Mouse (Mus musculus) inflammation-experienced regulatory T-cells, adult 6 months (primary cell): Measurements from ENCODE around the gene Car5a. TPM values are rescaled to one million over a fixed set of nuclear protein-coding genes. Genes with fewer than 3 reads are reported as not detected.

Source experiments
- ATAC-seq: one replicate; pipeline ENCODE4 v1.8.0; 2017
- polyA plus RNA-seq, 3 experiments: library from polyadenylated mRNA; unstranded; fragments of 100-300 nt; shearing (Covaris generic); gene quantifications; one replicate each; pipeline ENCODE4 v1.2.1; 2017

Gene Car5a
- not detected for polyA plus RNA-seq

DNA sequence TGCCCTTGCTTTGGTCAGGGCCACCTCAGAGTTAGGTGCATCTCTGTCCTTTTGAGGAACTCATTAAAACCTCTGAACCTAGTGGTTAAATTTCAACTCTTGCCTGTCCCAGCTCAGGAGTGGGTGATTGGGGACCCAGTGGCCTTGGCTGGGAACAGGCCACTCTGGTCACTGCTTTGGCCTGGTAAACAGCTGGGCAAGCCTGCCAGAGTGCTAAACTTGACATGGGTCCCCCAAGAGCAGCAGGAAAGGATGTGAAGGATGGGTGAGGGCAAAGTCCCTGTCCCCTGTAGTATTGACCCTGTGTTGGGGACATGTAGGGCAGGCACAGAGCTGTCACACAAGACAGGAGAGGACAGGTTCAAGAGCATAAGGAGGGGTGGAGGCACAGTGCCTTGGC is at the start of gene Car5a:
Car5a (minus strand) TSS at position 74 of the 400 bp plus-strand sequence.
- ATAC-seq = no peak

DNA sequence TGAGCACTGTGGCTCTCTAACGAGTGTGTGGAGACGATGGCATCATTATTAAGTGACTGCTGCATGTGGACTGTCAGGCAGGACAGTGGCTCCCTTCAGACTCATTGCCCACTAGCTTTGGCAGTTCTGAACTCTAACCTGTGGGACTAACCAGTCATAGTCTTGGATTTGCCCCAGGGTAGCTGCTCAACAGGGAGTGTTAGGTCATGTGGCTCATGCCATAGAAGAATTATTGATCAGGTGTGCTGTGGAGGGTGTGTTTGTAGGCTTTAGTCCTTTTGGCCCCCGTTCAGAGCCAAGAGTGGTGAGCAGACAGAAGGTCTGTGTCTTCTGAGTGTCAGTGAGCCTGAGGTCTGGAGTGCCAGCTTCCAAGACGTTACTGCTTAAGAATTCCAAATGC is 48.2 kb upstream of the Car5a start:
- no peak for ATAC-seq

DNA sequence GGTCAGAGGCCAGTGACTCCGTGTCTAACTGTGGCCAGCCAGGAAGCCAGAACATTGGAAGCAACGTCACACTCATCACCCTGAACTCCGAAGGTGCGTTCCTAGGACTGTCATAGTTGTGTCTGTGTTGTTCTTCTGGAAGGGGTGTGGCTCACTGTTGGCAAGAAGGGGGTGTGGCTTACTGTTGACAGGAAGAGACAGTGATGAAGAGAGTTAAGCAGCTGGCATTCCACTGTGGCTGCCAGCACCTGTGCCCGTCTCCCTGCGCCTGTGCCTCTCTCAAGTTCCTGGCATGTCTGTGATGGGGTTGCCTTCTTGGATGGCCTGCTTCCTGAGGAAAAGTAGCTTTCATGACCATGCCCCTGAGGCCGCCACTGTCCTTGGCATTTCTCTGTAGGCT is 46.9 kb upstream of the Car5a start:
- no peak for ATAC-seq

DNA sequence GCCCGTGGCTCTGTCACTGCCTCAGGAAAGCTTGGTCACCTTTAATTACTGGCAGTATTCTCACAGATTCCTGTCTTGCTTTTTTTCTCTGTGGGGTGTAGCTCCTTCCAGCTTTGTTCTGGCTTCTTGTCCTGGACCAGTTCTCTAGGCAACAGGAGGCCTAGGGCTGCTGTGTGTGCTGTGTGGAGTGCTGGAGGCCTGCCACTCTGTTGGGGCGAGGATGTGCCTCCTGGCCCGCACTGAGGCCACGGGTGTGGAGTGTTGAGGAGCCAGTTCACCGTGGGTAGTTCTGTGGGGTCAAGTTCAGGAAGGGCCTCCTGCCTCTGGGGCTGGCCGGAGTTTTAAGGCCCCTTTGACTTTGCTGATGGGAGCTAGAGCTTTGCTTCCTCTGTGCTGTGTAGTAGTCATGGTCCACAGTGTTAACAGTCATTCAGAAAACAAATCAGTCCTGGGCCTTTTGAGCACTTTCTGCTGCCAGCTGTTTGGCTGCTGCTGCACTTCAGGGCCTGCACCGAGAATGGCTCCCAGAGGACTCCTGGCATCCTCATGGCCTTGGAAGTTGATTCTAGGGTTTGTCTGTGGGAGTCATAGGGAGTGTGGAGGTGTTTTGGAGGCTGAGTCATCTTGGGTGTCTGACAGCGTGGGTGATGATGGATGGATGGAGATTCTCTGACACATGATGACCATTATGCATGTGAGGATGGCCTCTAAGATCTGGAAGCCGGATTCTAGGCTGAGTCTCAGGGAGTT is 46.0 kb upstream of the Car5a start:
- no peak for ATAC-seq

DNA sequence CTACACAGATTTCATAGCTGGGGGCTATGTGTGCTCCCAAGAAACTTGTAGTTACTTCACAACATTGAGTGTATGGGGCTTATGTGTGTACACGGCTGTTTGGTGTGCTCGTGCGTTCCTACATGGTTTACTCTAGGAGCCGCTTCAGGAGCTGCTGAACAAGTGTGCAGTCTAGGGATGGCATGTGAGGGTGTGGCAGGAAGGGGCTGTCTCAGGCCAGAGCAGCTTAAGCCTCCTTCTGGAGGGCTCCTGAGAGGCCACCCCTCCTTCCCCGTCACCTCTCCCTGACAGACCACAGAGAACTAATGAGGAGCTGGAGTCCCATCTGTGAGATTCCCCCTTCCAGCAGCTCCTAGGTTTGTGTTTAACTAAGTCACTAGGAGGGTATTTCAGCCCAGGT is 43.2 kb upstream of the Car5a start:
- ATAC-seq = no peak

DNA sequence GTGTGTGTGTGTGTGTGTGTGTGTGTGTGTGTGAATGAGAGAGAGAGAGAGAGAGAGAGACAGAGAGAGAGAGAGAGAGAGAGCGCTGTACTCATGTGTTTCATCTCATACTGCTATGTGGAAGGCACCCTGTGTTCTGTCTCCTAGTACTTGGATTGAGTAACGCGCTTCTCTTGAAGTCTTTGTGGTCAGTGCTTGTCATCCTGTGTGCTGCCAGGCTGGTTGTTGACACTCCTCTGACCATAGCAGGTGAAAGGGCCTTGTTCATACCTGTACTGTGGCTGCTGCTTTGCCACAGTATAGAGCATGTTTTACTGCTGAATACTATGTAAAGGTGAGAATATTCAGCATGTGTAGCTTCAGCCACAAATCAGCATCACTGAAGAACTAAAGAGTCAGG is 41.0 kb upstream of the Car5a start:
- no peak for ATAC-seq

DNA sequence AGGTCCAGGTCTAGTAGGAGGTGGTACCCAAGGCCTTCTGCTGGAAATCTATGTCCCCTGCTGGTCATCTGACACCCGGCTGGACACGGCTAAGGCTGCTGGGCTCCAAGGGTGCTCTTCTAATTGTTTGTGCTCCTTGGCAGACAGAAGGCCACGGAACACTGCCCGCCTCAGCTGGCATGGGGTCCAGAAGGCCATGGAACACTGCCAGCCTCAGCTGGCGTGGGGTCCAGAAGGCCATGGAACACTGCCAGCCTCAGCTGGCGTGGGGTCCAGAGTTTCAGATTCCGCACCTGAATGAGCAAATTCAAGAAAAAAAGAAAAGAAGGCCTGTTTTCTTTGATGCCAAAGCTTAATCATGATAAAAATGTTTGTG is 36.8 kb upstream of the Car5a start:
- no peak for ATAC-seq

DNA sequence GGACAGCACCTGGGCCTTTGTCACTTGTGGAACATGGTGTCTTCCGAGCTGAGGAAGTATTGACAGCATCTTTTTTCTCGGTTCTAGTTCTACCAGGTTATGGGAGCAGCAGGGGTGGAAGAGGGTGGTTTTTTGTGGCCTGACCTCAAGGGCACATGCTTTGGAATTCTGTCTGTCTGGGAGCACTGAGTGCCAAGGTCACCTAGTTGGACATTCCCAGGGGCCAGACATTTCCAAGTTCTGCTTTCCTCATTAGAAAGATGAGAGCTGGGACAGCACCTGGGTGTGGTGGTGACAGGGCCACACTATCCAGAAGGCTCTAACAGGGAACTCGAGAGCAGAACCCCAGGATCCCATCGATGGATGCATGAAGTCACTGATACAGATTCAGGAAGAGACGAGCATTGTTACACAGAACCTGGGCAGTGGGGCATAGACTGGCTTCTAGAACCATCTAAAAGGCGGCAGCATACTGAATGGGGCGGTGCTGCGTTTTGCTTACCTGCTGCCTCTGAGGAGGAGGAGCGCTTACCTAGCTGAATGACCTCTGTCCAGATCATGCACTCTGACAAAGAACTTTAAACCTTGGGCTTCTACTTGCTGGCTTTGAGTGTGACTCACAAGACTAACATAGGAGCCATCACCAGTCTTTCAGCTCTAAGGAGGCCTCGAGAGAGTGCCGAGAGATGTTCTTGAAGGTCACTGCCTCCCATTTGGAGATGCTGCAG is 36.3 kb upstream of the Car5a start:
- ATAC-seq = no peak

DNA sequence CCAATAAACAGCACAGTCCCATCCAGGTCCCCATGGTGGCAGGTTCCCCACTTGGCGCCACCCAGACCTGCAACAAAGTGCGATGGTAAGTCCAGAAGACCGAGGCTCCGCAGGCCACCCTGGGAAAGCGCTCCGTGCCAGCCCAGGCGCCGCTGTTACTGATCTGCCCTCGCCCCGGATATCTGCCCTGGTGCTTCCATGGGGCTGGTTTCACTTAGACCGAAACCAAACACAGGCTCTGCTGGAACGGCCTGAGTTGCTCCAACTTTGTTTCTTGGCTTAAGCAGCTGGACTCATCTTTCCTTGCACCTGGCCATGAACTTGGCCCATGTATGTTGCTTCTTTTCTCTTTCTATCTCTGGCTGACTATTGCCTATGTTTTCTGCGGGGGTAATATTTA is 34.0 kb upstream of the Car5a start:
- no peak for ATAC-seq

DNA sequence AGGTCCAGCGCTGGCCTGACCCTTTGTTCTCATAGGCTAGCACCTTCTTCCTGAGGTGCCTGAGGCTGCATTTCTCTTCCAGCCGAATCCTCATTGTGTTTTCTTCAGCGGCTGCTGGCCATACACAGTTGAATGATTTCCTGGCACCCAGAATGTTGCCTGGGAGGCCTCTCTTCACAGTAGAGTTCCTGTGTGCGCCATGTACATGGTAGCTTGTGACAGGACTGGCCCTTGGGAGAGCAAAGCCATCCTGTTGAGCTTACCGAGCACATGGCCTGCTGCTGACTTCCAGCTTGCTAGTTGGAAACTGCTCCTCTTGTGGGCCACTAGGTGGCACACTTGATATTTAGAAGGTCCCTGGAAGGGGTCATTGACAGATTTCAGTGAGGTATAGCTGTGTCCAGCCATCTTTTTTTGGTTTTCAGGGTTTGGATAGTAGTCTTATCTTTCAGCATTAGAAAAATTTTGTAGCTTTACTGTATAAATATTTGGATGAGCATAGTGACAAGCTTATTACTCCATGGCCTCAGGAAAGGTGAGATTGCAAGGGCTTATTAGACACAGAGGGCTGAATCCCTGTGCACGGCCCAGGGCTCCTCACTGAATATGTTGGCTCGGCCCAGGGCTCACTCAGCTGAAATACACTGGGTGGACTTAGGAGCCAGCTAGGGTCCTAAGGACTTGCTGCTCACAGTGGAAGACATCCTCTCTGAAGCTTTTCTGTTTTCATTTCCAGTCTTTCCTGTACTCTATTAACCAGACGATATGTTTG is 33.3 kb upstream of the Car5a start:
- no peak for ATAC-seq

DNA sequence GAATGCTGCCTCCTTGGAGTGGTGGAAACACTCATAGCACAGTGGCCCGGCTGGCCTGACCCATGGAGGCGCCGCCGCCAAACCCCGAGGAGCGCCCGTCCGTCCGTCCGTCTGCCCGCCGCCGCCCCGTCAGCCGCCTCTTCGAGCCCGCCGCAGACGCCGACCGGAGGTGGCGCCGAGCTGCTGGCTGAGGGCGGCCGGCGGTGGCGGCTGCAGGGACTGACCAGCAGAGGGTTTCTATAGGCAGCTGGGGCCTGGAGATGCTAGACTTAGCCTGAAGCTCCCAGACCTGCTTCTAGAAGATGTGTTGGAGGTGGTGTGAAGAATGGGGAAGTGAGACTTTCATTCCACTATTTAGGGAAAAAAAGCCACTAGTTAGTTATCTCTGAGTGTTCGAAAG is 29.2 kb upstream of the Car5a start:
- no peak for ATAC-seq

DNA sequence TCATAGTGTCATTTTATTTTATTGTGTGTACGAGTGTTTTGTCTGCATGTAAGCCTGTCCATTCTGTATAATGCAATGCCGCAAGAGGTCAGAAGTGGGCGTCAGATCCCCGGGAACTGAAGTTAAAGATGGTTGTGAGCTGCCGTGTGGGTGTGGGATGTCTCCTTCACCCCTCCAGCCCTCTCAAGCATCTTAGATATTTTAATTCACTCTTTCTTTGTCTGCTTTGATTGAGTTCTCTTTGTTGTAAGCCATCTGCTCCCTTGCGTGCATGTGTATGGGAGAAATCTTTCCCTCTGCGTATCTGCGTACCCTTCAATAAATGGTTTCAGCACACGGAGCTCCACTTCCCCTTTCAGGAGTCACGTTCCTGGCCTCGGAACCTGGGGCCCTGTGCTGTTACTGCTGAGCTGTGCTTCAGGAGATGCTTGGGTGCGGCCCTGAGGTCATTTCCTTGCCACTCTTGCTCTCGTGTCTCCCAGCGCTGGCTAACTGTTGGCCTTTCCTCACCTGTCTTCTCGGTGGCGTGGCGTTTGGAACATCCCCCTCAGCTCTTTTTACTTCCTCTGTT is 26.9 kb upstream of the Car5a start:
- no peak for ATAC-seq

DNA sequence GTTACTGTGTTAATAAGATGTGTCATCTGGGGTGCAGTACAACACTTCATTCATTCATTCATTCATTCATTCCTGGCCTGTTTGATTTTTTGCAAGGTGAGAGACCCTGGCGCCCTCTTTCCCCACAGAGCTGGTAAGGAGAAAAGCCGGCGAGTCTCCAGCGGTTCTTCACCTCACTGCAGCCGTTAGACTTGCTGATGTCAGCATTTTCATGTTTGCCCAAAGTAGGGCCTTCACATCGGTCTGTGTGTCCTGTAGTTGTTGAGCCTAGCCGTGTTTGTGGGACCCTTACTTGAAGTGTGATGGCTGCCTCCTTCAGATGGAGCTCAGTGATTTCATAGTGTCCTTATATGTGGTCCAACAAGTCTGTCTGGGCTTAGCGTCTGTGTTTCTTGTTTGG is 25.5 kb upstream of the Car5a start:
- no peak for ATAC-seq

DNA sequence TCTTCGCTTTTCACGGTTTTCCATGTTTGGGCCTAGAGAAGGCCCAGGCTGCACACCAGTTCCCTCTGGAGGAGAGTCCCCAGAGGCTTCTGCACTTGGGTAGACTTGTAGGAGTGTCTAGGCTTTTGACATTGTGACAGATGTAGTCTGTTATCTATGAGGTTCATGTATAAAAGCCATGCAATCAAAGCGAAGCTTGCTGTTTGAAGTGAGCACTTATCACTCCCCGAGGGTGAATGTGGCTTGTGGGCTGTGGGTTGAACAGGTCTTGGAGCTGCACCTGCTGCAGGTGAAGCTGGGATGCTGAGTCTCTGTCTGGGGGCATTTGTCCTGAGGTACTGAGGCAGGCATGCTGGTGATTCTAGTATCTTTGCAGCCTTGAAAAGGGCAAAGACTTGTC is 23.8 kb upstream of the Car5a start:
- ATAC-seq = no peak

DNA sequence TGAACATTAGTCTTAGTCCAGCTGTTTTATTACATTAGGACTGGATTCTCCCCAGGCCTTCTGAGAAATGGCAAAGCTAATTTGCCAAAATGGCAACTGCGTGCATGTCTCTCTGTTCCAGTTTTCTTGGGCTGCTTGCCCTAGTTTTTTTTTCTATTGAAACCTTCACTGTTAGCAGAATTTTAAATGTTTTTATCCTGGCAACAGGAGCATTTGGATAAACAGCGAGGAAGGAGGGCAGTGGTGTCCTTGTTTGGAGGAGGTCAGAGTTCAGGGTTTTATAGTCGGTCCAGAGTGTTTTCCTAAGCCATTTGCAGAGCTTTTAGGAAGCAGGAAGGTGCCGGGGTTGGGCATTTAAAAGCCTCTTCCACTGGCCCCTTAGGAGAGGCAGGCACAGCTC is 23.3 kb upstream of the Car5a start:
- ATAC-seq = no peak

DNA sequence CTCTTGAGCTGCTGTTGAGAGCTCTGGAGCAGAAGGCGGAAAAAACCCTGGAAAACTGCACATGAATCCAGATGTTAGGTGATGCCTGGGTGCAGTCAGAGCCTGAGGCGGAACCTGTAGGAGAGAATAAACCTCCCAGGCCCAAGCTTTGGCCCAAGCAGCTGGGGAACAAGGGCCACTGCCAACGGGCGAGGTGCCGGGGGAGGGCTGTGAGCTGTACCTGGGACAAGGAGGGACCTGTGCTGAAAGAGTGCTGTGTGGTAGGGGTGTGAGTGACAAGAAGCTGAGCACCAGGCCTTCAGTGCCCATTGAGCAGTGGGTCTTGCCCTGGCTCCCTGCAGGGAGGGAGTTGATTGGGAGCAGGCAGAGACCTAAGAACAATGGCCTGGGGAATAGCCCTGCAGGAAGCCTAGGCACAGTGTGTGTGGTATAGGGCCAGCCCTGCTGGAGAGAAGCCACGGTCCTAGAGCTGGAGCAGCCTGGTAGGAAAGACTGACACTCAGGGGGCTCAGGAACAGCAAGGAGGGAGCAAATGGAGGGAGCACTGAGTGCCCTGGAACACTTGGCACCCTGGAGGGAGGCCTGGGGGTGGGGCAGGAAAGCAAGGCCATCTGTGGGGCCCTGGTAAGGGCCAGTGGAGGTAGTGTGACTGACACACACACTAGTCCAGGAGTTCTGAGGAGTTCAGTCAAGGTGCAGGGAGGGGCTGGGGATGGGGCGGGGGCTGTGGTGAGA is 22.2 kb upstream of the Car5a start:
- ATAC-seq = no peak

DNA sequence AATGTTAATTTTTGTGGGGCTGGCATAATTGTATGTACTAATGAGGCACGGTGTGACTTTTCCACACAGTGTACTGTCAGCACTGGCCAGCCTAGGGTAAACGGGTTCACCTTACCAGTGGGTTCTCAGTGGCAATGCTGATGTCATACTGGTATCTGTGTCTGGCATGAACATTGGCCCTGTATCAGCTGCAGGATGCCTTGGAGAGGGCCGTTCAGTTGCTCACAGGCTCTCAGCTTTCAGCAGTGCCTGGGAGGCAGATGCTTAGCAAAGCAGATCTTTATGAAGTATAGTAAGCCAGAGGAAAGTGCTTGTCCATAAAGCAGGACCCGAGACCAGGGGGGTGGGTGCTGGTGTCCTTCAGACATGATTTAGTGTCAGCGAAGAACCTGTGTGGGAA is 21.4 kb upstream of the Car5a start:
- ATAC-seq = no peak

DNA sequence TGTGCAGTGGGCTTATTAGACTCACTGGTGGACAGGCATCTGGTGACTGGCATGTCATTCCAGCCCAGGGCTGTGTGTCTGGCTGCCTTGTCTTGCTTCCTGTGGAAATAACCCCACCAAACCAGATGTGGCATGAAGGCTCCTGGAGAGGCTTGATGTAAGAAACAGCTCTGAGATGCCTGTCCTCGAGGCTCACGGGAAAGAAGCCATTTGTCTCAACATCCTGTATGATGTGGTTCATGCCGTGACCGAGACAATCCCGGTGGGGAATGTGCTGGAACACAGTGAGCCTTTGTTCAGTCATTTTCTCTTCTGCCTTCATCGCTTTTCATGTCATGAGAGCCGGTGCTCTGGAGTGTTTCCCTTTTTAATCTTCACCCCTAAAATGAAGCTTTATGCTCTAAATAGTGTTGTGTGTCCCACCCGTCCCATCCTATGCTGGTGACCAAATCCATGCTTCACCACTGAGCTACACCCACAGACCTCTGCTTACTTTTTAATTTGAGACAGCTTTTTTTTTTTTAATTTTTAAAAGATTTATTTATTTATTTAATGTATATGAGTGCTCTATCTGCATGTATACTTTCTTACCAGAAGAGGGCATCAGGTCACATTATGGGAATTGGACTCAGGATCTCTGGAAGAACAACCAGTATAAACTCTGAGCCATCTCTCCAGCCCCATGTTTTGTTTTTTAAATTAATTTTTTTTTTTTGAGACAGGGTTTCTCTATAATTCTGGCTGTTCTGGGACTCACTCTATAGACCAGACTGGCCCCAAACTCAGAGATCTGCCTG is 20.2 kb upstream of the Car5a start:
- no peak for ATAC-seq

DNA sequence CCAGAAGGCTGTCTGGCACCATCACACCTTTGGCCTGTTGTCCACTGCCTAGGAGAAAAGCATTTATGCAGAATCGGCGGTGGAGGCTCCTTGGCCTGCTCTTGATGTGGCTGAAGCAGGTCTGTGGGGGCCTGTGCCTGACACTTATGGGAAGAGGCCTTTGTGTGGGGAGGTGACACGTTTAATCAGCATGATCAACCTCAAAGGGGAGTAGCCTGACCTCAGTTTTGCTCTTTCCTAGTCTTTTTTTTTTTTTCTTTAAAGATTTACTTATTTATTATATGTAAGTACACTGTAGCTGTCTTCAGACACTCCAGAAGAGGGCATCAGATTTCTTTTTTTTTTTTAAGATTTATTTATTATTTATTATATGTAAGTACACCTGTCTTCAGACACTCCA is 18.2 kb upstream of the Car5a start:
- ATAC-seq = no peak

DNA sequence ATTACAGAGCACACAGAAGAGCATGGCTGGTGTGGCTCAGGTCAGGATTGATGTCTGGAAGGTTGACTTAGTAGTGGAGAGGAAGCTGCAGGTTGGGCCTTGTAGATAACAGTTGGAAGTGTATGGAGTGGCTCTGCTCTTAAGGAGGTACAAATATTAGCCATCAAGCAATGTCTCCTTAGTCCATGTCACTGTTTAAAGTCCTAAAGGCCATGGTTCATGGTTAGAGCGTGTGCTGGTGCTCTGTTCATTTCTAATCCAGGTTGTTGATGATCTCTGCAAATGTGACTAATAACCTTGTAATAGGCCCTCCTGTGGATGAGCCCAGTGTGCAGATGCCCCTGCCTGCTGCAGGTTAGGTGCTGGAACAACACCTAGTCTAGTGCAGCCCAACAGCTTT is 13.7 kb upstream of the Car5a start:
- no peak for ATAC-seq

DNA sequence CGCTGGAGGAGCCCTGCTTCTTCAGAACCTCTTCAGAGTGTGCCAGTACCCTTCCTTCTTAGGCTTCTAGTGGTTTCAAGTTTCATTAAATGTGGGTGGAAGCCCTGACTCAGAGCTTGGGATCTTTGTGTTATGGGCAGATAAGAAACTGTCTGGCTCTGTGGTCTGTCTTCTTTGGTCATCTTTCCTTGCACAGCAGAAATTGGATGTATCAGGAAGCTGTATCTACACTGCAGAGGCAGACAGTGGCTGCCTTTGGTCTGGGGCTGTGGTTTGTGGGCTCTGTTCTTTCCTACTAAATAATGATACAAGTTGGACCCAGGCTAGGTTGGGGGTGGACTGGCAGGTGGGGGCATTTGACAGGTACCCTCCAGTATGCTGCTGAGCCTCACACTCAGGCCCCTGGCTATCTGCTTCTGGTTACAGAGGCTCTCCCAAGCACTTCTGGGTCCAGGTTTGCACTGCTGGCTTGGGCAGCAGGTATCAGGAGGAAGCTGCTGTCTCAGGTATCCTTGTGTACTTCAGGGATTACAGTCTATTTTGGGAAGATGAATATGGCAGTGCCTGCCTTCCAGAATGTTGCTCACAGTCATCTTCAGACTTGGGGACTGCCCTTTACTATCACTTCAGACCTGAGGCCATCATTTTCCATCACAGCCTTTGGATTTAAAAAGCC is 11.3 kb upstream of the Car5a start:
- ATAC-seq = no peak
